Mouse (Mus musculus) olfactory bulb, adult 2 months (tissue): ENCODE data around the gene F9.

ENCODE experiments used
- CTCF ChIP-seq: fragments of 200-500 bp; IDR thresholded peaks from 2 replicates; pipeline ENCODE4 v1.5.1; 2012; ENCODE audit warnings: low read depth, mild to moderate bottlenecking, low read length, moderate library complexity; ENCODE audit not compliant: insufficient read depth
- POLR2A ChIP-seq: fragments of 200-500 bp; IDR thresholded peaks from 2 replicates; pipeline ENCODE4 v1.6.1; 2012; ENCODE audit warnings: mild to moderate bottlenecking, low read depth, low read length, moderate library complexity; ENCODE audit not compliant: insufficient read depth

DNA sequence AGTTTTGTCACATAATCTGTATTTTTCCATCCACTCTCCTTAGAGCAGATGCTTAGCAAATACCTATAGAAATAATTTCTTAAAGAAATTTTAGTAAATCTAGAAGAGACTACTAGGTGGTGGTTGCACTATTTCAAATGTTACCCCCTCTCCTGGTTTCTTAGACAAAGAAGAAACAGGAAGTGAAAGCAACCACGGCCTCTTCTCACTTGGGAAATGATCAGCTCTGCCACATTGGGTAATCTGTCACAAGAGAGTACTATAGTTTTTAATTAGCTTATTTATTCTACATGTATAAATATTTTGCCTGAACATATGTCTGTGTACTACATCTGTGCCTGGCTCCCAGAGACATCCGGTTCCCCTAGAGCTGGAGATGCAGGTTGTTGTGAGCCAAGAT lies 22.3 kb downstream of the F9 start:
- TF ChIP-seq POLR2A (no peak), CTCF (no peak)
